Mouse (Mus musculus) splenic B cell, adult 2 months (primary cell): ENCODE results near the gene Olfr1469.
"Not testable (repeated sequence)": the region's sequence is repeated elsewhere in the genome, so short reads cannot be mapped to it uniquely, and the experiment has no call there.

Source experiments
- DNase-seq: peaks from one replicate; pipeline ENCODE4 v3.0.0-alpha.2; 2011; ENCODE audit warnings: low read depth, low spot score
- H3K27me3 ChIP-seq: 2 replicates; pipeline ENCODE4 v1.6.1; 2012; ENCODE audit warnings: mild to moderate bottlenecking, low read length, moderate library complexity, mixed read lengths; ENCODE audit not compliant: control insufficient read depth, poor library complexity, insufficient read depth, severe bottlenecking
- H3K36me3 ChIP-seq: 2 replicates; pipeline ENCODE4 v1.6.1; 2012; ENCODE audit warnings: mild to moderate bottlenecking, low read length, moderate library complexity, mixed read lengths; ENCODE audit not compliant: control insufficient read depth, poor library complexity, insufficient read depth, severe bottlenecking

The Olfr1469 gene

DNA sequence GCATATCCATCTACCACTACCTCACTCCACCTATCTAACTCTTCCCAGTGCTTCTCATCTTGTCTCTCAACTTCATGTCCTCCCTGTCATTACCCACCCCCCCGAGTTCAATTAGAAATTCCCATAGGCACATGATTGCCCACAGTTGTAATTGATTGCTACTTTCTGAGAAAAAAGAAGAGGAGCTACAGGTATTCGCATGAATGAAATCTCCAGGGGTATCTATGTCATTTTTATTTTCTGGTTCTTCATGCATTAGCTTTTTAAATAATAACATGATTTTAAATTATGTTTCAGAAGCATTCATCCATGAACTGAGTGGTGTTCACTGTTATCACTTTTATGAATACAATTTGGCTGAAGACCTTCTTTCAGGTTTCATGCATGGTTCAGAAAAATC is at the start of gene Olfr1469:
Gene Olfr1469 (plus strand): TSS at position 301 of the 400 bp plus-strand sequence.
- no peak for DNase-seq
- Histone ChIP-seq H3K27me3 (no peaks in the 10 kb centered on the region), H3K36me3 (no peaks in the 10 kb centered on the region)

- no peak for DNase-seq
- no peaks in the 10 kb centered on the region for H3K36me3 ChIP-seq
- no peaks in the 10 kb centered on the region for H3K27me3 ChIP-seq
Observed at GRCm38 (mm10) chr19:13361936-13362335, 45.7 kb upstream of the Olfr1469 start, which contains the start of gene Olfr1467. Gene Olfr1467 (plus strand): TSS chr19:13362236.

DNA sequence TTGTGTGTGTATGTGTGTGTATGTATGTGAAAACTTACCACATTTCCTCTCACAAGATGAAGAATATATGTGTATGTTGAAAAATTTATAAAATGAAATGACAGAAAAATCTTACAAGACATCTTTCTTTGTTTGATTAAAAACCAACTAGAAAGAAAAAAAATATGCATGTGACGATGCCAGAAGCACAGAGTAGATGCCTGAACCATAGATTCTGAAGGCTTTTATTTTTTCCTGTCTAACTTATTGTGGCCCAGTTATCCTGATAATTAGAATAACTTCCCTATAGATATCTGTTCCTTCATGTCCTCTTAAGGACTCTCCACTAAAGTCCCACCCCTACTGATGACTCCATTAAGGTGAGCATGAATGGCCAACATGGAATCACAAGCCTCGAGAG is 35.5 kb downstream of the Olfr1469 start, which contains the start of gene Olfr1471:
Gene Olfr1471 (plus strand): TSS at position 301 of the 400 bp plus-strand sequence.
- not testable (repeated sequence) for H3K27me3 ChIP-seq, H3K36me3 ChIP-seq, DNase-seq

GRCm38 (mm10) chr19:13455986-13456385 is 48.3 kb downstream of the Olfr1469 start, which contains the start of gene Olfr1472:
Gene Olfr1472 (minus strand): TSS chr19:13456086.
- Histone ChIP-seq H3K36me3 (no peaks in the 10 kb centered on the region), H3K27me3 (no peaks in the 10 kb centered on the region)
- no peak for DNase-seq
